Mouse (Mus musculus) liver, adult (tissue): Measurements from ENCODE around the gene Pou3f3.

ENCODE experiments used
- GATA4 ChIP-seq: IDR thresholded peaks from 2 replicates; pipeline ENCODE4 v1.6.1; 2014; ENCODE audit warnings: mild to moderate bottlenecking, low read length; ENCODE audit not compliant: insufficient replicate concordance

Pou3f3 gene

GRCm38 (mm10) chr1:42691202-42692170 lies 4.1 kb upstream of the Pou3f3 start:
- no peak for TF ChIP-seq GATA4

DNA sequence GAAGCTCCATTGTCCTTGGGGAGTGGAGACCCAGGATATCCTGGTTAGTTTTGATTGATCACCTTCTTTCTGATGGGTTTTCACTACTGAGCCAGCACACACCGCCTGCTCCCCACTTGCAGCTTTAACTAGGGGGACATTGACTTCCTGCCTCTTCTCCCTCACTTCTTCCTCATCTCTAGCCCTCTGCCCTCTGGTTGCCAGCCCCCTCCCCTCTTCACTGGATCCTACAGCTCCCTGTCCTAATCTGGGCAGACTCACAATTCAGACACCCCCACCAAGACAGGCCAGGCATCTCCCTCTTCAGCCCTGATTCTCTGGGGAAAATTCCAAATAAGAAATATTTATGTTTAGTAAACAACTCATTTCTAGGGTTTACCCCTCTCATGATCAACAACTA lies 3.3 kb upstream of the Pou3f3 start:
- TF ChIP-seq GATA4, result no peak

DNA sequence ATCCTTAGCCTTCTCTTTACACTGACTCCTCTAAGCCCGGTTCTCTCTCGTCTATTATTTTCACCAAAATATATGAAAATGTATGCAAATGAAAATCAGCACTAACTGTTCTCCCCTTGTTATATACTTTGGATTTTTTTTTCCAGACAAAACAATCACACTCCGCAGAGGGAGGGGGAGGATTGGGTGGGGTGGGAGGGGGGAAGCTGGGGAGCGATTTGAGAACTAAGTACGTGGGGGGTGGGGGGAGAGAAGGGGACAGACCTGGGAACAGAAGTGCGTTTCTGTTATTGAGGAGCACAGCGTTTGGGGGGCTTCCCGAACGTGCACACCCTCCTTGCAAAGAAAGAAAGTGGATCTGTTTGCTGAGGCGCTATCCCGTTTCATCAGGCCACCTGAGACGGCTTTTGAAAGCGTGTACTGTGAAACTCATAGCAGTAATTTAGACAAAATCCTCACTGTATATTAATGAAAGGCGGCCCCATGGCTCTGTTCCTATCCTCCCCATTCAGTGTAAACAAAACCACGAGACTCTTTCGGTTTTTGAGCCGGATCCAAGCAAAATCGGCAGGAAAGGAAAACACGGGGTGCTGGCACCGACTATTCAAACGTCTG lies 2.4 kb upstream of the Pou3f3 start:
- no peak for TF ChIP-seq GATA4

GRCm38 (mm10) chr1:42693852-42694251 lies 1.7 kb upstream of the Pou3f3 start:
- TF ChIP-seq GATA4, result no peak

GRCm38 (mm10) chr1:42694290-42694664 lies 1.3 kb upstream of the Pou3f3 start:
- TF ChIP-seq GATA4, result no peak

DNA sequence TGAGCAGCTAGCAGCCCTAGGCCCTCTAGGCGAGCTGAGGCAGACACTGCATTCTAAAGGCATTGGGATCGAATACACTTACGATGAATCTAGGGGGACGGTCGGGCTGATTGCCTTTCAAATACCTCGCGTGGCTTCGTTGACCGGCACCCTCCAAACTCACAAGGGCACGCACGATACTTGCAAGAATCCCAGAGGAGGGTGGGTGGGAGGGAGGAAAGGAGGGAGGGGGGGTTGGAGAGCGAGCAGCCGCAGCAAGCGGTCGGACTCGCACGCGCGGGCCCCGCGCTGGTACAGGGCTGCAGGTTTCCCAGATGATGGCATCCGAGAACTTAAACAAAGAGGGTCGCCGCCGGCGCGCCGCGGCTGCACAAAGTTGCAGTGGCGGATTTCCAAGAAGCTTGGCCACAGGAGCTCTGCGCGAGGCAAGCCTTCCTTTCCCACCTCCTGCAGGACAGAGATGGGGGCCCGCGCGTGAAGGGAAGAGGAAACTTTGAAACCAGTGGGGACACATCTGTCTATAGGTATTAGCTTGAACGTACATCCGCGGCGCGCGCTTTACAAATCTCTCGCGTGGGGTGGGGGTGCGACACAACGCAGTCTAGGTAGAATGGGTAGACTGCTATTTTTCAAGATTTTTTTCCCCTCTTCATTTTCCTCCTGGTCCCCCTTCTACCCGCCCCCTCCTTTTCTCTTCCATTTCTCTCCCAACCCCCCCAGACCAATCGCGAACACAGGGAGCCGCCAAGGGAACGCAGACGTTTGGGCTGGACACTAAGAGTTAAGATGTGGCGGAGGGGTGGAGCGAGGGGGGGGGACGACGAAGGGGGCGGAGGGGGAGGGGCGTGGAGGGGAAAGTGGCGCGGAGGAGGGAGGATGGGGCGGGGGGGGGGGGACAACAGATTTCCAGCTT lies 647 bp upstream of the Pou3f3 start:
- TF ChIP-seq GATA4, result no peak

GRCm38 (mm10) chr1:42696371-42697031 lies 933 bp downstream of the Pou3f3 start:
- TF ChIP-seq GATA4, result no peak

DNA sequence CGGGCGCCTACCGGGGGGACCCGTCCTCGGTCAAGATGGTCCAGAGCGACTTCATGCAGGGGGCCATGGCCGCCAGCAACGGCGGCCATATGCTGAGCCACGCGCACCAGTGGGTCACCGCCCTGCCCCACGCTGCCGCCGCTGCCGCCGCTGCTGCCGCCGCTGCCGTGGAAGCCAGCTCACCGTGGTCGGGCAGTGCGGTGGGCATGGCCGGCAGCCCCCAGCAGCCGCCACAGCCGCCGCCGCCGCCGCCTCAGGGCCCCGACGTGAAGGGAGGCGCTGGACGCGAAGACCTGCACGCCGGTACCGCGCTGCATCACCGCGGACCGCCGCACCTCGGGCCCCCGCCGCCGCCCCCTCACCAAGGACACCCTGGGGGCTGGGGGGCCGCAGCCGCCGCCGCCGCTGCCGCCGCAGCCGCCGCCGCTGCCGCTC lies 1.8 kb downstream of the Pou3f3 start:
- TF ChIP-seq GATA4, result no peak

- no peak for TF ChIP-seq GATA4
Measured at GRCm38 (mm10) chr1:42697756-42698583, 2.4 kb downstream of the Pou3f3 start.

DNA sequence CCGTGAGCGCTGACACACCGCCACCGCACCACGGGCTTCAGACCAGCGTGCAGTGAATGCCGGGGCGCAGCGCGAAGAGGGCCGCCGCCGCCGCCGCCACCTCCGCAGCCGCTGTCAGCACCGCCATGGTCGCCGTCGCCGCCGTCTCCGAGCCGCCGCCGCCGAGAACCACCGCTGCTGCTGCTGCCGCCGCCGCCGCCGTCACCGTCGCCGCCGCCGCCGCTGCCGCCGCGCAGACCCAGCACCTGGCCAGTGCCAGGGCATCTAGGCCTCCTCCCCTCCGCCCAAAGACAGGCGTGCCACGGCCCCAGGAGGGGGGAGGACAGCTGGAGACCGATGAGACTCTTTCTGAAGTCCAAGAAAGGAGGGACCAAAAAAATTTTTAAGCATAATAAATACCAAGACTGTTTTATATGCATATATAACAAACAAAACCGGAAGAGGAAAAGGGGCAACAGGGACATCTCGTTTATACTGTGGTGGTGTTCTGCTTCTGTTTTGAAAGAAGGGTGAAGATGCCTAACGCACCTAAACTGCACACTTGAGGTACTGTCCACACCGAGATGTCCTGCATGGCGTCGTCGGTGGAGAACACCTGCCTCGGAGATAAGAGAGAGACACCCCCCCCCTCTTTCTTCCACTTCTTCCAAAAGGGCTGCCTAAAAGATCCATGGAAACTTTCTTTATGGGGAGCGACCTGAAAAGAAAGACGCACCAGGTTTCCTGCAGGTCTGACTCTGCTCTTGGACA lies 3.2 kb downstream of the Pou3f3 start:
- no peak for TF ChIP-seq GATA4

DNA sequence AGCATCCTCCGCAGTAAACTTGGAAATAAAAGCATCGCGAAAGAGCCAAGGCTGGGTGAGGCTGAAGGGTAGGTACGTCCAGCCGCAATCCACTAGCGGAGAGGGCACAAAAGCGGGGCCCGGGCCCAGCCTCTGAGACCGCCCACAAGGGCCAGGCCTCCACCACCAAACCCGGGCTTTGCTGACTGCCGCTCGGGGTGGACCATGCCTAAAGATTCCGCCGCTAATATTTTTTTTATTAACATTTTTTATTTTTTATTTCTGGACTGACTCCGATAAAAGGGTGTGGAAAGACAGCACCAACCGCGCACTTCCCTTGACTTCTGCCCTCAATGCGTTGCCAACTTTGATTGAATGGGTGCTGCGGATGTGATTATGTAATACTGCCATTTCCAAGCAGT lies 3.9 kb downstream of the Pou3f3 start:
- TF ChIP-seq GATA4, result no peak

DNA sequence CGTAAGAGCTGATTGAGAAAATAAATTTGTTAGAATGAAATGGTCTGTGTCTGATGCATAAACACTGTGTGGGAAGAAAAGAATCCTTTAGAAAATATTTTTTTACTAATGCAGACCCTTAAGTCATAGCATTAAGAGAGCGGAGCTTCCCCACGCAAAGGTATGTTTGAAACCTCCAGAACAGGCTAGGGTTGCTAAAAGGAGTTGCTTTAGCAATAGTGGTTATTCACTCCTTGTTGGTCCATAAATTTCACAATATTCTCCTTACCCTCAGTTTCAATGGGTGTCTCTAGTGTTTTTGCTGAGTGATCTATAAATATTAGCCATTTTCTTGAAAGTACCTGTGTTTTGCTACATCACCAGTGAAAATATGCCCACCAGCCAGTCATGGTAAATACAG lies 4.6 kb downstream of the Pou3f3 start:
- no peak for TF ChIP-seq GATA4

- TF ChIP-seq GATA4, result no peak
Measured at GRCm38 (mm10) chr1:42700815-42701214, 5.2 kb downstream of the Pou3f3 start.
